ENCODE assay signal across 8 mouse cellular contexts in genomic region chr8:105850611-105851010, GRCm38 (mm10). TPM values are rescaled to one million over a fixed set of nuclear protein-coding genes. Genes with fewer than 3 reads are reported as not detected.
DNase-seq lines count a peak whose midpoint lies in the region; ATAC-seq and TF ChIP-seq lines count a peak whose summit lies in the region.
"Had no signal": no experiment of that assay in that cellular context is flagged by ENCODE, and none has a peak within 500 bp of the region (broad histone marks: within the 10 kb centered on the region; RNA-seq: fewer than 3 reads in every experiment).

No protein-coding gene starts in this region.

- peak overlapping the region; percentile 18 for H3K4me2 ChIP-seq in neural tube, embryonic 11.5 days (ENCODE audit: low read depth)
- H3K4me2 ChIP-seq in forebrain, embryonic 15.5 days (replicated peaks): peak overlapping the region; percentile 7
- H3K4me2 ChIP-seq in liver, embryonic 14.5 days (ENCODE audit: low read depth): peak overlapping the region; percentile 73

- 0 out of 2 replicates have a peak overlapping the region, but pooled peaks have one; percentile 8 for H3K4me3 ChIP-seq in neural tube, embryonic 11.5 days (ENCODE audit: low read depth, low read length)
- H3K4me3 ChIP-seq in forebrain, embryonic 15.5 days: peak overlapping the region; percentile 17
- H3K4me3 ChIP-seq in liver, embryonic 14.5 days (ENCODE audit: insufficient read depth in 1 of 2, low read depth in 2 of 2, low read length in 2 of 2): peak overlapping the region; percentile 46 to 49
- H3K4me3 ChIP-seq in left cerebral cortex, adult 2 months: no peak overlapping the region

- no peak overlapping the region for H3K27ac ChIP-seq in neural tube, embryonic 11.5 days (ENCODE audit: low read depth, low read length)
- no peak overlapping the region for H3K27ac ChIP-seq in forebrain, embryonic 15.5 days (replicated peaks)
- H3K27ac ChIP-seq in liver, embryonic 14.5 days: no peak overlapping the region; the same call in 1 of the 2 replicates
- no peak overlapping the region for H3K27ac ChIP-seq in left cerebral cortex, adult 2 months

- peaks cover 12% of the 10 kb centered on the region for H3K36me3 ChIP-seq in neural tube, embryonic 11.5 days (ENCODE audit: control insufficient read depth, insufficient read depth, low read length)
- H3K36me3 ChIP-seq in forebrain, embryonic 15.5 days: peaks cover 35% of the 10 kb centered on the region
- peaks cover 25% of the 10 kb centered on the region for H3K36me3 ChIP-seq in liver, embryonic 14.5 days (replicated peaks; ENCODE audit: control insufficient read depth, insufficient read depth, low read depth)

- DNase-seq in neural tube, embryonic 11.5 days (ENCODE audit: low spot score): no peak
- DNase-seq in neural tube, embryonic 10.5 days (ENCODE audit: extremely low spot score, low spot score): no peak
- no peak for DNase-seq in liver, embryonic 14.5 days (ENCODE audit: low read depth in 3 of 3, low spot score in 3 of 3)
- no peak for DNase-seq in left cerebral cortex, adult 2 months (ENCODE audit: extremely low spot score in 1 of 2, low spot score in 2 of 2)
- DNase-seq in embryo, embryonic 9.5 days (ENCODE audit: extremely low spot score): no peak
- DNase-seq in cerebellum, adult 9-10 months: no peak
- DNase-seq: adrenal gland, adult 2 months had no signal

- H3K4me1 ChIP-seq in neural tube, embryonic 11.5 days (ENCODE audit: control insufficient read depth, insufficient read depth, low read length): peaks cover 6% of the 10 kb centered on the region; the same call in 1 of the 2 replicates
- H3K4me1 ChIP-seq in forebrain, embryonic 15.5 days: peaks cover 12% of the 10 kb centered on the region
- peaks cover 9 to 10% of the 10 kb centered on the region in 2 experiments for H3K4me1 ChIP-seq in liver, embryonic 14.5 days (replicated peaks; ENCODE audit: control insufficient read depth in 2 of 2, insufficient read depth in 2 of 2, low read length in 1 of 2)

- no peaks in the 10 kb centered on the region for H3K9me3 ChIP-seq in neural tube, embryonic 11.5 days (ENCODE audit: control insufficient read depth, low read length)
- H3K9me3 ChIP-seq in forebrain, embryonic 15.5 days: no peaks in the 10 kb centered on the region
- H3K9me3 ChIP-seq in liver, embryonic 14.5 days (ENCODE audit: control insufficient read depth, low read length): no peaks in the 10 kb centered on the region

- 83% methylated on average over 7 of the region's 7 CpGs for WGBS in neural tube, embryonic 11.5 days
- WGBS in forebrain, embryonic 15.5 days: 77% methylated on average over 7 of the region's 7 CpGs
- WGBS in liver, embryonic 14.5 days (ENCODE audit: insufficient replicate concordance): 66% methylated on average over 7 of the region's 7 CpGs

- no peak overlapping the region for H3K9ac ChIP-seq in neural tube, embryonic 11.5 days (ENCODE audit: low read length)
- H3K9ac ChIP-seq in forebrain, embryonic 15.5 days (replicated peaks): 0 out of 2 replicates have a peak overlapping the region, but pooled peaks have one; percentile 1
- H3K9ac ChIP-seq in liver, embryonic 14.5 days (replicated peaks): peak overlapping the region; percentile 55

- TF ChIP-seq EP300 in liver, embryonic 14.5 days (IDR thresholded peaks at IDR 0.05; ENCODE audit: low read depth): no peak

- intact Hi-C loops in left cerebral cortex, adult 2 months (cut with DNase I): loop anchor here (5.0 kb wide), 2 partner anchors 138 to 162 kb away; partner anchors contain the start of gene Ddx28

- ATAC-seq in neural tube, embryonic 11.5 days (ENCODE audit: insufficient read depth, low FRiP score, low TSS enrichment): no peak
- ATAC-seq in forebrain, embryonic 15.5 days (replicated peaks): no peak
- no peak for ATAC-seq in liver, embryonic 14.5 days (ENCODE audit: insufficient read depth)

- H3K27me3 ChIP-seq in neural tube, embryonic 11.5 days (ENCODE audit: control insufficient read depth, insufficient read depth, low read length): no peaks in the 10 kb centered on the region
- H3K27me3 ChIP-seq in forebrain, embryonic 15.5 days: no peaks in the 10 kb centered on the region
- no peaks in the 10 kb centered on the region for H3K27me3 ChIP-seq in liver, embryonic 14.5 days (ENCODE audit: control insufficient read depth, insufficient read depth, low read length)

- TF ChIP-seq CTCF in liver, embryonic 14.5 days (IDR thresholded peaks at IDR 0.05; ENCODE audit: low read depth): no peak
- TF ChIP-seq CTCF in left cerebral cortex, adult 2 months (IDR thresholded peaks at IDR 0.05): no peak

RNA-seq across cellular contexts. Expression of gene Cenpt, which starts 2.5 kb away (rescaled TPM):
- 58.3 and 62.6 TPM in 2 replicates for polyA plus RNA-seq in neural tube, embryonic 11.5 days (2014; fragmentation: Nextera tagmentation; extraction: Ambion mirVana)
- 65.0 and 66.4 TPM in 2 replicates for polyA plus RNA-seq in forebrain, embryonic 15.5 days (2015; fragmentation: Nextera tagmentation; extraction: Ambion mirVana)
- 24.6 and 25.4 TPM in 2 replicates for polyA plus RNA-seq in liver, embryonic 14.5 days (2012; rRNA removed)
- 15.0 and 18.2 TPM in 2 replicates for polyA plus RNA-seq in liver, embryonic 14.5 days (2014; fragmentation: Nextera tagmentation; extraction: Ambion mirVana)
- 10 to 100 TPM; 16.8 to 17.6 TPM for total RNA-seq in left cerebral cortex, adult 2 months (2021)

RNA-seq across cellular contexts. Expression of gene Thap11, which starts 4.3 kb away (rescaled TPM):
- polyA plus RNA-seq in neural tube, embryonic 11.5 days (2014; fragmentation: Nextera tagmentation; extraction: Ambion mirVana): 68.9 and 71.8 TPM in 2 replicates
- polyA plus RNA-seq in forebrain, embryonic 15.5 days (2015; fragmentation: Nextera tagmentation; extraction: Ambion mirVana): 70.5 and 73.6 TPM in 2 replicates
- 26.2 TPM in 2 replicates for polyA plus RNA-seq in liver, embryonic 14.5 days (2012; rRNA removed)
- 25.5 and 29.5 TPM in 2 replicates for polyA plus RNA-seq in liver, embryonic 14.5 days (2014; fragmentation: Nextera tagmentation; extraction: Ambion mirVana)
- 10 to 100 TPM; 38.1 to 41.0 TPM for total RNA-seq in left cerebral cortex, adult 2 months (2021)

RNA-seq across cellular contexts. Expression of gene Nutf2, which starts 9.8 kb away (rescaled TPM):
- polyA plus RNA-seq in neural tube, embryonic 11.5 days (2014; fragmentation: Nextera tagmentation; extraction: Ambion mirVana): 342 and 344 TPM in 2 replicates
- 189 and 218 TPM in 2 replicates for polyA plus RNA-seq in forebrain, embryonic 15.5 days (2015; fragmentation: Nextera tagmentation; extraction: Ambion mirVana)
- polyA plus RNA-seq in liver, embryonic 14.5 days (2012; rRNA removed): 40.5 and 83.2 TPM in 2 replicates
- 139 TPM in 2 replicates for polyA plus RNA-seq in liver, embryonic 14.5 days (2014; fragmentation: Nextera tagmentation; extraction: Ambion mirVana)
- total RNA-seq in left cerebral cortex, adult 2 months (2021): 10 to 100 TPM; 29.4 to 32.8 TPM

RNA-seq across cellular contexts. Expression of gene Tsnaxip1, which starts 23.1 kb away (rescaled TPM):
- polyA plus RNA-seq in neural tube, embryonic 11.5 days (2014; fragmentation: Nextera tagmentation; extraction: Ambion mirVana): 0.18 and 0.24 TPM in 2 replicates
- polyA plus RNA-seq in forebrain, embryonic 15.5 days (2015; fragmentation: Nextera tagmentation; extraction: Ambion mirVana): 0.61 and 0.84 TPM in 2 replicates
- polyA plus RNA-seq in liver, embryonic 14.5 days (2012; rRNA removed): 0.04 and 0.06 TPM in 2 replicates
- 0.06 TPM in 1 of 2 replicates, not detected in the other for polyA plus RNA-seq in liver, embryonic 14.5 days (2014; fragmentation: Nextera tagmentation; extraction: Ambion mirVana)
- total RNA-seq in left cerebral cortex, adult 2 months (2021): under 1 TPM in 1 of 2 experiments, not detected in 1; 0.44 TPM
- total RNA-seq: adrenal gland, adult 2 months had no signal
- polyA plus RNA-seq: adrenal gland, adult 2 months had no signal

RNA-seq across cellular contexts. Expression of gene Ranbp10, which starts 23.5 kb away (rescaled TPM):
- polyA plus RNA-seq in neural tube, embryonic 11.5 days (2014; fragmentation: Nextera tagmentation; extraction: Ambion mirVana): 12.3 and 13.5 TPM in 2 replicates
- polyA plus RNA-seq in forebrain, embryonic 15.5 days (2015; fragmentation: Nextera tagmentation; extraction: Ambion mirVana): 11.8 and 13.9 TPM in 2 replicates
- 57.2 and 60.6 TPM in 2 replicates for polyA plus RNA-seq in liver, embryonic 14.5 days (2012; rRNA removed)
- polyA plus RNA-seq in liver, embryonic 14.5 days (2014; fragmentation: Nextera tagmentation; extraction: Ambion mirVana): 37.0 and 42.0 TPM in 2 replicates
- total RNA-seq in left cerebral cortex, adult 2 months (2021): 10 to 100 TPM; 23.7 to 25.2 TPM

Comparison
In these comparisons a context has a peak if more than half of its experiments do, and no peak if none do; other contexts are left out.
1. H3K4me2 ChIP-seq: peak in every context shown above with its lines; median percentile 73 in liver, embryonic 14.5 days; 18 in neural tube, embryonic 11.5 days; 7 in forebrain, embryonic 15.5 days.